Mouse (Mus musculus): Measurements from ENCODE around the gene Fam181a.

GRCm38 (mm10) chr12:103273051-103273450, 37.7 kb upstream of the Fam181a start:
- TF ChIP-seq POLR2A (IDR thresholded peaks at IDR 0.05; ENCODE audit: borderline replicate concordance, insufficient read depth, low read length) (no peak), CTCF (IDR thresholded peaks at IDR 0.05; ENCODE audit: borderline replicate concordance, insufficient read depth, low read depth, low read length) (no peak)

All from cerebellum, adult 2 months (tissue).